Mouse (Mus musculus): ENCODE results near the gene Fam133b. TPM values are rescaled to one million over a fixed set of nuclear protein-coding genes. Genes with fewer than 3 reads are reported as not detected.
A peak's percentile ranks its signal among the peaks of the same experiment; 100 is the strongest.
"Not testable (repeated sequence)": the region's sequence is repeated elsewhere in the genome, so short reads cannot be mapped to it uniquely, and the experiment has no call there.

The Fam133b gene
- polyA plus RNA-seq, 1 experiment = 9.1 TPM

GRCm38 (mm10) chr5:3600790-3601189, 57.2 kb downstream of the Fam133b start:
- Histone ChIP-seq H3K27ac (replicated peaks; ENCODE audit: low read depth, low read length) (peak overlapping the region; percentile 92), H3K4me3 (ENCODE audit: insufficient read depth, low read depth, low read length) (no peak overlapping the region; the same call in 1 of the 2 replicates), H3K4me1 (ENCODE audit: control insufficient read depth, insufficient read depth, insufficient read length, low read length) (peaks cover 14% of the 10 kb centered on the region; the same call in 1 of the 2 replicates)

GRCm38 (mm10) chr5:3607114-3607513, 63.5 kb downstream of the Fam133b start:
- no peak overlapping the region for H3K4me3 ChIP-seq (ENCODE audit: insufficient read depth, low read depth, low read length)
- no peaks in the 10 kb centered on the region for H3K4me1 ChIP-seq (ENCODE audit: control insufficient read depth, insufficient read depth, insufficient read length, low read length)
- no peak overlapping the region for H3K27ac ChIP-seq (replicated peaks; ENCODE audit: low read depth, low read length)

- Histone ChIP-seq H3K4me3 (ENCODE audit: insufficient read depth, low read depth, low read length) (no peak overlapping the region), H3K27ac (replicated peaks; ENCODE audit: low read depth, low read length) (no peak overlapping the region), H3K4me1 (ENCODE audit: control insufficient read depth, insufficient read depth, insufficient read length, low read length) (no peaks in the 10 kb centered on the region)
These were observed 65.6 kb downstream of the Fam133b start for GRCm38 (mm10) chr5:3609241-3609640.

- not testable (repeated sequence) for H3K4me3 ChIP-seq (ENCODE audit: insufficient read depth, low read depth, low read length); H3K4me1 ChIP-seq (ENCODE audit: control insufficient read depth, insufficient read depth, insufficient read length, low read length); H3K27ac ChIP-seq (replicated peaks; ENCODE audit: low read depth, low read length)
These were observed 68.2 kb downstream of the Fam133b start for GRCm38 (mm10) chr5:3611835-3612234.

Other genes starting within 250 kb of the Fam133b start
- gene Cdk6, start 202.3 kb upstream of the Fam133b start, polyA plus RNA-seq (2012; ENCODE audit: insufficient read depth, insufficient read length, missing spikeins) = 3.8 and 4.7 TPM in 2 replicates
- 1.9 TPM in 1 of 2 replicates, not detected in the other for gene 1700109H08Rik, start 27.7 kb downstream of the Fam133b start, polyA plus RNA-seq (2012; ENCODE audit: insufficient read depth, insufficient read length, missing spikeins)
- 13.8 and 17.3 TPM in 2 replicates for gene Pex1, start 52.2 kb downstream of the Fam133b start, polyA plus RNA-seq (2012; ENCODE audit: insufficient read depth, insufficient read length, missing spikeins)
- 3.9 and 4.3 TPM in 2 replicates for gene Rbm48, start 52.8 kb downstream of the Fam133b start, polyA plus RNA-seq (2012; ENCODE audit: insufficient read depth, insufficient read length, missing spikeins)
- not detected in 2 replicates for gene Tmbim7, start 107.3 kb downstream of the Fam133b start, polyA plus RNA-seq (2012; ENCODE audit: insufficient read depth, insufficient read length, missing spikeins)
- gene Gatad1, start 113.4 kb downstream of the Fam133b start, polyA plus RNA-seq (2012; ENCODE audit: insufficient read depth, insufficient read length, missing spikeins) = 141 and 230 TPM in 2 replicates

Data from brown adipose tissue, adult 24 weeks (tissue).